Mouse (Mus musculus): Measurements from ENCODE around the gene Sufu.
A peak's percentile ranks its signal among the peaks of the same experiment; 100 is the strongest.

The Sufu gene

GRCm38 (mm10) chr19:46396686-46397435 lies at the start of gene Sufu:
Gene Sufu (plus strand): TSS chr19:46396896.
- peak; percentile 98 for DNase-seq

- no peak for DNase-seq
Measured at GRCm38 (mm10) chr19:46347146-46347545, 49.5 kb upstream of the Sufu start.

- no peak for DNase-seq
Measured at GRCm38 (mm10) chr19:46347936-46348668, 48.6 kb upstream of the Sufu start.

- DNase-seq, result peak; percentile 59
Measured at GRCm38 (mm10) chr19:46348761-46349458, 47.8 kb upstream of the Sufu start.

GRCm38 (mm10) chr19:46349550-46349949 lies 47.1 kb upstream of the Sufu start:
- no peak for DNase-seq

- DNase-seq, result no peak
Measured at GRCm38 (mm10) chr19:46350168-46350932, 46.3 kb upstream of the Sufu start, which contains the start of gene 2310034G01Rik. Gene 2310034G01Rik (minus strand): TSS chr19:46350302.

- peak; percentile 89 for DNase-seq
Measured at GRCm38 (mm10) chr19:46356701-46357138, 40.0 kb upstream of the Sufu start.

- peak; percentile 41 for DNase-seq
Measured at GRCm38 (mm10) chr19:46357344-46358280, 39.1 kb upstream of the Sufu start.

GRCm38 (mm10) chr19:46358381-46358780 lies 38.3 kb upstream of the Sufu start:
- no peak for DNase-seq

- no peak for DNase-seq
Measured at GRCm38 (mm10) chr19:46362104-46362503, 34.6 kb upstream of the Sufu start.

GRCm38 (mm10) chr19:46363294-46364009 lies 33.2 kb upstream of the Sufu start:
- no peak for DNase-seq

GRCm38 (mm10) chr19:46367798-46368590 lies 28.7 kb upstream of the Sufu start:
- DNase-seq, result no peak

GRCm38 (mm10) chr19:46369204-46369603 lies 27.5 kb upstream of the Sufu start:
- DNase-seq, result peak; percentile 50

GRCm38 (mm10) chr19:46374477-46375088 lies 22.1 kb upstream of the Sufu start:
- DNase-seq, result no peak

- DNase-seq, result no peak
Measured at GRCm38 (mm10) chr19:46375489-46375888, 21.2 kb upstream of the Sufu start.

- no peak for DNase-seq
Measured at GRCm38 (mm10) chr19:46375891-46376290, 20.8 kb upstream of the Sufu start.

- DNase-seq, result no peak
Measured at GRCm38 (mm10) chr19:46382275-46382674, 14.4 kb upstream of the Sufu start.

- DNase-seq, result peak; percentile 27
Measured at GRCm38 (mm10) chr19:46389872-46390271, 6.8 kb upstream of the Sufu start.

GRCm38 (mm10) chr19:46392018-46392417 lies 4.7 kb upstream of the Sufu start:
- peak; percentile 67 for DNase-seq

All from thymus, postnatal 4 days (tissue).